Mouse (Mus musculus): ENCODE measurements around the gene Vamp3.

DNA sequence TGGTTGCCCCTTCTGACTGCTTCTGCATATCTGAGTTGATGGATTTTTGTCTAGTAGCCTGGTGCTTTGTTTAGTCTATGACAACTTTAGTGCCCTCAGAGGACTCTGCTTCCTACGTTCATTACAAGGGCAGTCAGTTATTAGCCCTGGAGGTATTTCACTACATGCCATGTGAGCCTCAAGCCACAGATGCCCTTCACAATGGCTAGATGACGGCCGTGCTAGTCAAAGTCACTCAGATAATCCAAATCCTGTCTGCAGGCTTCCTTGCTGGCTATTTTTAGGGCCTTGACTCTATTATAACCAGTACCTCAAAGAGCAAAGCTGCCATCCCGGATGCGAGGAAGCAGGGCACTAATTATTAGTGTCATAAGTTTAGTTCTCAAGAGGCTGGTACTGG is 25.3 kb upstream of the Vamp3 start:
- TF ChIP-seq EP300 (IDR thresholded peaks at IDR 0.05), result no peak
- TF ChIP-seq CTCF (IDR thresholded peaks at IDR 0.05), result no peak
